Mouse (Mus musculus) ZHBTc4 (cell line): Measurements from ENCODE around the gene Ncaph.

Experiments
- DNase-seq: peaks from one replicate; pipeline ENCODE4 v3.0.0-alpha.2; 2011; ENCODE audit warnings: low read depth, low spot score

Gene Ncaph

GRCm38 (mm10) chr2:127086235-127086634, 47.5 kb downstream of the Ncaph start:
- no peak for DNase-seq

DNA sequence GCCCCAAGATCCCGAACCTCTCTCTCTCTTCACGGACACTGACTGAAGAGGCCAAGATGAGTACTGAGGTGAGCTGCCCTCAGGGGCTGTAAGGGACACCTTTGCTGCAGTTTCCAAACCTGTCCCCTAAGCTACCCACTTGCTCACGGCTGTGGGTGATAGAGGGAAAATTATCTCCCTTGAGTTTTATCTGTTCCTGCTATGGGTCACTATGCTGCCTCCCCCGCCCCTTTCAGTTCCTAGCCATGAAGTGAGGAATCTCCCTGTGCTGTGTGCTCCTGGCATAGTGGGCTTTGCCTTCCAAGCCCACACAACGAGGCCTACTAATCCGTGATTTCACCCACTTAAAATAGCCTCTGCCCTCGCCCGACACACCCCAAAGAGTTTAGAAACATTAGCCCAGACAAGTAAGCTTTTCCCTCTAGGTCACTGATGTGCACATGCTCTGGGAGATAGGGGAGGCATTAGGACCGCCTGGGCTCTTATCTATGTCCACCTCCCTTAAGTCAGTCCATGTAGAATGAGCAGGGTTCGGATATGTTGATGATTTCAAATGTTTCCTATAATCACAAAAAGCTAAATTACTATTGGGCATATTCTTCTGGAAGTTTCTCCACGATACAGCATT, 53.0 kb downstream of the Ncaph start:
- DNase-seq: no peak

DNA sequence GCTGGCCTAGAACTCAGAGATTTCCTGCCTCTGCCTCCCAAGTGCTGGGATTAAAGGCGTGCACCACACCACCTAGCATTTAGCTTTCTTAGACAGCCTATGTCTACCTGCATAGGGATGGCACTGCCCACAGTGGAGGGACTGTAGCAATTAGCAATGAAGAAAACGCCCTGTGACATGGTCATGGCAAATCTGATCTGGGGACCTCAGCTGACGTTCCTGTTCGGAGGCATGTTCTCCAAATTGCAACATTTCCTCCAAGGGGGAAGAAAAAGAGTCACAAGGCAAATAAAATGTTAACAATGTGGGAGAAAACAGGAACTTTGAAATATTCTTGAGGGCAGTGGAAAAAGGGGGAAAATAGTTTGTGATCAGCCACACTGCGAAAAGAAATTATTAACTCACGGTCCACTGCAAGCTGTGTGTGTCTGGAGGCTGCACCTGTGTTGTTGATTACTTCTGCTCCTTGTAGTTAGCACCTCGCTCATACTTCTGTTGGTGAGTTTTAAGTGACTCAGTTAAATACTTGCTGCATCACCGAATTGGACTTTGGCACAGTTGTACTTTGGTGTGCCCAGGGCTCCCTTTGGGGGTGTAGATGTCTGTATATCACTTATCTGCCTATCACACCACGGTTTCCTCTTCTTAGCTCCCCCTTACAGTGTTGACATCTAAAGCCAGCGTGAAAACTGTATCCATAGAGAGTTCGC, 53.7 kb downstream of the Ncaph start:
- DNase-seq: no peak

DNA sequence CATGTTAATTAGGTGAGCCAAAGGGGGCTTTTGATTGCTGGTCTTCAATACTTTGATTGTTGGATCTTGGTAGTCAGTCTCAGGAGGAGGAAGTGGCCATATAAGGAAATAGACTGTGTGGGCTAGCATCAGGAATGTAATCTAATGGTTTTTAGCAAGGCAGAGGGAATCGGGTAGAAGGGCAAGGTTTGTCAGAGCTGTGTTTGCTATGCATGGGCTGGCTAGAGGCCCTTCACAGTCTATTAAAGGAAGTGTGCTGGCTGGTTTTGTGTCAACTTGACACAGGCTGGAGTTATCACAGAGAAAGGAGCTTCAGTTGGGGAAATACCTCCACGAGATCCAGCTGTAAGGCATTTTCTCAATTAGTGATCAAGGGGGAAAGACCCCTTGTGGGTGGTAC, 54.7 kb downstream of the Ncaph start:
- peak; percentile 13 for DNase-seq

GRCm38 (mm10) chr2:127077611-127078010, 56.1 kb downstream of the Ncaph start:
- peak; percentile 59 for DNase-seq

GRCm38 (mm10) chr2:127074116-127074515, 59.6 kb downstream of the Ncaph start:
- no peak for DNase-seq

- no peak for DNase-seq
Measured at GRCm38 (mm10) chr2:127070879-127071278, 62.9 kb downstream of the Ncaph start.

DNA sequence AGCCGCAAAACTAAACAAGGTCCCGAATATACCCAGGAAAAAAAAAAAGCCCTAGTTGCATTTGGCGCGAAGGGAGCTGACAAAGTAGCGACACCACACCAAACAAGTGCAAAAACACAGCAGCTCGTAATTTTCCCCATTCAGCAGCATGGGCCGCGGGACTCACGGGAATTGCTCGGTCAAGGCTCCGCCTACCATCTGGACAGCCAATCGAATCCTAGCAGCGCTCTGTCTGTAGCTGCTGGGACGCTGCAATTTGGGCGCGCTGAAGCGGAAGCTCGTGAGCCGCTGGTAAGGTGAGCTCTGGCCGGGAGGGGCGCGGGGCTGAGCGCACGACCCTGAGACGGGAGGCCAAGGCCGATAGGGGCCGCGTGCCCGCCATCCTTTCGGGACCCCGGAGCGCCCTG, 63.3 kb downstream of the Ncaph start, which contains the start of gene Blvra:
Gene Blvra (plus strand): TSS at position 231 of the 407 bp plus-strand sequence.
- peak; percentile 97 for DNase-seq

- DNase-seq: no peak
Measured at GRCm38 (mm10) chr2:127069781-127070434, 63.8 kb downstream of the Ncaph start.

DNA sequence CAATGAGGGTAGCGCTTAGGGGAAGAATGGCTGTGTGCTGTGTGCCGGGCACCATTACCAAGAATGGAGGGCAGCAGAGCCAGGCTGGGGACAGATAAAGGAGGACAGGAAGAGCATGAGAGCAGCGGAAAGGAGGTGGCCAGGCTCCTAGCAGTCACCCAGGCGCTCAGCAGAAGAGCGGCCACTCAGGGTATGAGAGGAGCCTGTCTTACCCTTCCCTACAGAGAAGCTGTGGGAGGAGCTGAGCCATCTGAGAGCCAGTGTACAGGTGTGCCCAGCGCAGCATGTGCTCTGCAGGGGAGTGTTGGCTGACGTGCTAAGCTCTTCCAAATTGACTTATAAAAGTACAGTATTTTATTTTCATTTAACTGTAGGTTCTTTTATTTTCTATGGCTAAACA, 64.9 kb downstream of the Ncaph start:
- peak; percentile 12 for DNase-seq

GRCm38 (mm10) chr2:127061471-127061870, 72.3 kb downstream of the Ncaph start:
- no peak for DNase-seq
